Mouse (Mus musculus) gonadal fat pad, adult 2 months (tissue): ENCODE measurements around the gene Serpina6. TPM values are rescaled to one million over a fixed set of nuclear protein-coding genes. Genes with fewer than 3 reads are reported as not detected.

Experiments used
- DNase-seq: peaks from one replicate; pipeline ENCODE4 v3.0.0-alpha.2; 2012; ENCODE audit warnings: low read depth
- polyA plus RNA-seq: library from polyadenylated mRNA; depleted of rRNA; stranded (reverse); fragments of >200 nt; gene quantifications from 2 replicates; pipeline ENCODE4 v1.2.3, GENCODE M21; 2012; rRNA removed

The Serpina6 gene
- polyA plus RNA-seq, 1 experiment: 0.07 TPM

DNA sequence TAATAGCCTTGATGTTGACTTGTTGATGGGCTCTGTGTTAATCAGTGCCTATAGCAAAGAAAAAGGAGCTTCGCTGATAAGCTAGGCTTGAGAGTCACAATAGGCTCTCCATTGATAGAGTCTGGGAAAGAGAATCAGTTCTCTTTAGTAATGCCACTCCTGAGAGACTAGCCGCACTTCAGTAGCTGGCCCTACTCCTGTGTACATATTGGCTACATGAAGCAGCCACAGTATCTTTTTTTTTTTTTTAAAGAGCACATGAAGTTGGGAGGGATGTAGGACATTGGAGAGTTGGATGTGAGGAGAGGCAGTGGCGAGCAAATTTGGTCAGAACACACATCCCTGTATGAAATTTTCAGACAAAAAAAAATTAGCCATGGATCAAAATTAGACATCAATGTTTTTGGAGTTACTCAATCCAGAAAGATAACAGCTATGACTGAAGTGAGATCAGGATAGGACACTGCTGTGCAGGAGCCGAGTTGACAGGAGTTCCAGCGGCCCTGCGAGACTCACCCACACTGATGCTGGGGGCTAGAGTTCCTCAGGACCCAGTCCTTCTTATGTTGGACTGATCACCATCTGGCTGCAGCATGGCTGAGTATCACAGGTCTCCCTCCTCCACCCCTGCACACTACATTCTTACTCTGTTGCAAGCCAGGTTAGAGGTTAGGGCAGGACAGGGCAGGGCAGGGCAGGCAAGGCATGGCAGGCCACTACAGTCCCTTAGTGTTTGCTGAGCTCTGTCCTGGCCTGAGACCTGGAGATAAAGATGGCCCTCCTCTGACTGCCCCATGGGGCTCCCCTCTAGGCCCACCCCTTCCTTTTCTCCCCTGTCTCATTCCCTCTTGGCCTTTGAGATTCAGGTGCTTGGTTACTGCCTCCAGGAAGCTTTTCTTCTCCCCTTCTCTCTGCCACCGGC, 1.6 kb downstream of the Serpina6 start:
- no peak for DNase-seq

DNA sequence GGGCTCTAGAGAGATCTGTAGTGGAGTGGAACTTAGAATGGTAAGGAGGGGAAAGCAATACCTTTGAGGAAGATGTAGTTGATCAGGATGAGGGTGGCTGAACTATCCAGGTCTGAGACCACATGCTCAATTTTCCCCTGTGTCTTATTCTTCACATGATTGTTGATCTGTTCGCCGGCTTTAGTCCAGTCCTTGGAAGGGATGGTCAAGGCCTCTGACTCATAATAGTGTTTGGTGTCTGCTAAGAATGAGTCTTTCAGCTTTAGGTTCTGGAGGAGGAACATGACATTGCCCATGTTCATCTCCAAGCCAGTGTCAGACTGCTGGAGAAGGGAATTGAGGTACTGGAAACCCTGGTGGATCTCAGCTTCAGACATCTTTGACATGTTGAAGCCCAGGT, 3.2 kb downstream of the Serpina6 start:
- no peak for DNase-seq

DNA sequence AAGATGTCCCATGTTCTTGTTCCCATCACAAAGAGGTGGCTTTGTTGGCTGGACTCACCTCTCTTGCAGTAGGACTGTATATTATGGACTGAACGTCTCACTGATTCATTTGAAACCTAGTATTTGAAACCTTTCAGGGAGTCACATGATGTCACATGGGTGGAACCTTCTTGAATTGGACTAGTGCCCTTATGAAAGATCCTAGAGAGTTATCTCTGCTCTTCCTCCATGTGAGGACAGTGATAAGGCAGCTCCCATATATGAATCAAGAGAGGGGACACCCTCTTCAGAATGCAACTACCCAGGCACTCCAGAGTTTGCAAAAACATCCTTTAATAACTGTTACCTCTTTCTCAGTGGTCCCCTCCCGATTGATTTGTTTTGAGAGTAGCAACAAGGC, 10.7 kb downstream of the Serpina6 start:
- DNase-seq: no peak

DNA sequence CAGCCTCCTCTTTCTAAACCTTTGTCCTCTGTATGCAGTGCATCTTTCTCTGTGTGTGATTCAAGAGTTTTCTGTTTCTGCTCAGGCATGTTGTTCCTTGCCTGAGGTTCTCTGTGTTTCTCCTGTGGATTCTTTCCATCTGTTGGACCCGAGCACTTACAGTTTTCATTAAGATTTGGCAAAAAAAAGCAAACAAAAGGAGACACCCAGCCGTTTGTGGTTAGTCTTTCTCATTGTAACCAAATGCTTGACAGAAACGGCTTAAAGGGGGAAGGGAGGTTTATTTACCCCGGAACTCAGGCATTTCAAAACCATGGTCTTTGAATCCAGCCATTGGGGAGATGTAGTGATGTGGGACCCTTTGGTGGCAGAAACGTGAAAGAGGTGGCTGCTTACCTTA, 12.4 kb downstream of the Serpina6 start:
- DNase-seq: no peak

DNA sequence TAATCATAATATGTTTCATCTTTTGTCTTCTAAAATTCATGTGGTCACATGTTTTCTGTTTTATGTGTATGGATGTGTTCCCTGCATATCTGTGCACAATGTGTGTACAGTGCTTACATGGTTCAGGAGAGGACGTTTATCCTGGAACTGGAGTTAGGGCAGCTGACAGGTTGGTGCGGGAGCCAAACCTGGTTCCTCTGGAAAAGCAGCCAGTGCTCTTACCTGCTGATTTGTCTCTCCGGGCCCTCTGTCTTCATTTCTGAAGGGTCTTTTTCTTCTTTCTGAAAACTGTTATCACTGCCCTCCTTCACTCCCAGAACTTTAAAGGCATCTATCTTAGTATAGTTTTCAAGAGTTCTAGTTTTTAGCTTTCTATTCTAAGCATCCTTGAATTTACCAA, 13.2 kb downstream of the Serpina6 start:
- no peak for DNase-seq

DNA sequence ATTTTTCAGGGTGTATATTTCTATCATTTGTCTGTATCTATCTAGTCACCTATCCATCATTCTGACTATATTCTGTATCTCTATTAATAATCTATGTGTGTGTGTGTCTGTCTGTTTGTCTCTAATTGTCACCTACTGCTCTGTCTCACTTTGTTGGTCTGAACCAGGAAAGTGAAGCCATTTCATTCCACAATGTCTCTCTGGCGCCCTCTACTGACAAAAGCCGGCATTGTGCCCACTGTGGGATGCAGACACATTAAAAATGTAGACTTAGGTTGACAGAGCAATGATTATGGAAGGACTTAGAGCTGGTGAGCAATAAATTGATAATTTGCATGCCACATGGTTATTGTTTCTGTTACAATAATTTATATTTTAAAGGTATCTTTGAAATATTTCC, 13.7 kb downstream of the Serpina6 start:
- no peak for DNase-seq

DNA sequence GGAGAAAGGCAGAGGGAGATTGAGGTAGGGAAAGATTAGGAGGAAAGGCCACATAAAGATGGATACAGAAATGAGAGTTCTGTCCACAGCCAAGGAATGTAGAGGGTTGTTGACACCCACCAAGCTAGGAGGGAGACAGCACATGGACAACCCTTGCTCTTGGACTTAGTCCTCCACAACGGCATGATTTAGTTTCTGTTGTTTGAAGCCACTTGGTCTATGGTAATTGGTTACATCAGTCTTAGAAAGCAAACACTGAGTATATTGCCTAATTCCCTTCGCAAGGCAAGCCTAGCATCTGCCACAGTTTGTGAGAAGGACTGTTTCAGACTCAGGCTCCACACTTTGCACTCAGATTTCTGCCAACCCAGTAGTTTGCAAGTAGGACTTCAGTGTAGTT, 21.2 kb downstream of the Serpina6 start:
- DNase-seq: no peak

GRCm38 (mm10) chr12:103634430-103634829, 22.6 kb downstream of the Serpina6 start:
- DNase-seq: no peak

DNA sequence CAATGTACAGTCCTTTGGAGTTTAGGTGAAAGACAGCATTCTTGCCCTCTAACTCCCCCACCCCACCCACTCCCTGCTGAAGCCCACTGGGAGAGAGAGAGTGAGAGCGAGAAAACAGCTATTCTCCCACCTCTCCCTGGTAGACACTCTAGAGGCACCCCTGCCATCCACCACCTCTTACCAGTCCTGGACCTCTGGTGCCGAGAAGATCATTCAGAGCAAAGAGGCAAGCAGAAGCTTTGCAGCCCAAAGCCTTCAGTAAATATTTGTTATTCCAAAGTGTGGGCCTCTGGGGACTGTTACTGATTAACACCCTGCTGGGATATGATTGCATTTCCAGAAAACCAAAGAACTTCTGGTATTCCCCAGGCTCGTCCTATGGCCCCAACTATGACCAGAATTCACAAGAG, 25.8 kb downstream of the Serpina6 start, which contains the start of gene Serpina10:
Gene Serpina10, minus strand, starts transcription at position 242 of the 410 bp plus-strand sequence.
- DNase-seq: no peak

DNA sequence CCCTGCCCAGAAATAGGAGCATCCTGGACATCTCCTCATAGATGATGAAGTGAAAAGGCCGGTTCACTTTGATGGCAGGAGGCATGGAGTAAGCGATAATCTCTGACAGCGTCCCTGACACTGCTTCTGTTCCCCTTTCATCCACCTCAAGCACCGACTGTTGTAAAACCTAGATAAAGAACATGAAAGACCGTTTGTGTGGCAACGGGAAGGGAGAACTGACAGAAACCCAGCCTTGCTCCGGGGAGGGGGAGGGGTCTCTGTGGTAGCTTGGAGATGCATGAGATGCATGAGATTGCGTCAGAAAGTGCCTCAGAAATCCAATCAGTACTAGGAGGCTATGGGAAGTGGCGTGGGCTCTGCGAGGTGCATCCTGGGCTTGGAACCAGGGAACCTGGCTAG, 40.2 kb downstream of the Serpina6 start:
- no peak for DNase-seq

DNA sequence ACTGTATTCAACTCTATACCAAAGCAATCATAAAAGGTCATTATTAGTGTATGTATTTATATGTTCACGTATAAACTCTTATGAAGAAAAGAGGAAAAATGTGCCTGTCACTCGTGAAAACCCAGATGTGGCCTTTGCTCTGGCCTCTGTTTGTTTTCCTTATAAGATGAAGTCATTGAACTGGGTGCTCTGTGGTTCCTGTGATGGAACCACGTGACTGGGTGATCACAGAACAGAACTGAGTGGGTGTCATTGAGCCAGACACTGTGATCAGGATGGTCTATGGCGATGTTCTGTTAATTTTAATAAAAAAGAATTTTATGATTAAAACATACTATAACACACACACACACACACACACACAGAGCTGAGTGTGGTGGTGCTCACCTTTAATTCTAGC, 41.3 kb downstream of the Serpina6 start:
- no peak for DNase-seq

DNA sequence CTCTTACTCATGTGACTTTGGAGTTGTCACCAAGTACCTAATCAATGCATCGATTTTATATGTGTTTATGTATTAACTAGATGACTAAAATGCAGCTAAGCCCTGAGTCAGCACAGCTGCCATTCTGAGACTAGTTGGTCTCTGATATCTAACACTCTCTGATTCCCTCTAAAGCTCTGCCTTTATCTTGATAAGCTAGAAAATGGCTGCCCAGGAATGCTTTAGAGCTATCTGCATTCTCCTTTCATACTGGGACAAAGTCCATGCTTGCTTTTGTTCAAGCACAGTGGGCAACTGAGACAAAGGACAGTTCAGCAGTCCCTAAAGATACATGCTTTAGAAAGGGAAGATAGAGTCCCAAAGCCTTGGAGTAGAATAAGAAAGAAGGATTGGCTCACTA, 41.9 kb downstream of the Serpina6 start:
- no peak for DNase-seq

DNA sequence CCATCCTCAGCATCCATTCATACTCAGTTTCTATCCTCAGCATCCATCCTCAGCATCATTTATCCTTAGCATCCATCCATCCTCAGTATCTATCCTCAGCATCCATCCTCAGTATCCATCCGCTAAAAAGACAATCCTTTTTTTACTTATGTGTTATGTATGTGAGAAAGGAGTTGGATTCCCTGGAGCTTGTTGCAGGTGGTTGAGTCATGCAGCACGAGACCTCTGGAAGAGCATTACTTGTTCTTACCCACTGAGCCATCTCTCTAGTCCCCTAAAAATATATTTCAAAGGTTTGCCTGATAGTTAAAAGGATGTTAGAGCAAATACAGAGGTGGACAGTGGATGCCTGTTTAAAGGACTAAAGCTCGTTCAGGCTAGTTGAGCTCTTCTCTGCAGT, 55.2 kb downstream of the Serpina6 start:
- DNase-seq: no peak

- DNase-seq: no peak
Observed at GRCm38 (mm10) chr12:103600364-103600763, 56.6 kb downstream of the Serpina6 start.

DNA sequence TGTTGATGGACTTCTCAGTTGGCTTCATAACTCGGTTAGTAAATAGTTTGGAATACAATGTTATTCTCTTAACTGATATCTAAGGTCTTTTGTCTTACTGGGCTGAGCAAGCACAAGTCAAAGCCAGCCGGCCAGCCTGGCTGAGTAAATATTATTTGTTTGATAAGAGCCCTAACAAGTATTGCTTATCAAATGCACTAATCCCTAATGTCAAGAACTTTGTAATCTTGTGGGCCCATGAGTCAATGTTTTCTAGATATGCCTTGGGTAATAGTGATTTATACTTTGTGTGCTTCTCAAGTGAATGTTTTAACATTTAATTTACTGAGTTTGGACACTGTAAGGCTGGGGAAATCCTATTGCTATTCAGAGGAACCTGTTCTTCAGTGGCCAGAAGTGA, 58.6 kb downstream of the Serpina6 start:
- no peak for DNase-seq

Other genes with a start within 250 kb of the Serpina6 start
- 0.80 and 1.2 TPM in 2 replicates for gene 9330161L09Rik, start 249.4 kb downstream of the Serpina6 start, polyA plus RNA-seq
- 46.4 and 50.1 TPM in 2 replicates for gene Ddx24, start 231.4 kb downstream of the Serpina6 start, polyA plus RNA-seq
- gene Ifi27, start 223.0 kb downstream of the Serpina6 start, polyA plus RNA-seq: 378 and 701 TPM in 2 replicates
- 892 and 1,846 TPM in 2 replicates for gene Ifi27l2a, start 213.5 kb downstream of the Serpina6 start, polyA plus RNA-seq
- 0.09 TPM in 1 of 2 replicates, not detected in the other for gene Ifi27l2b, start 200.0 kb downstream of the Serpina6 start, polyA plus RNA-seq
- gene Ppp4r4, start 124.9 kb downstream of the Serpina6 start, polyA plus RNA-seq: 1.4 and 1.6 TPM in 2 replicates
- not detected in 2 replicates for gene Serpina10, start 25.8 kb downstream of the Serpina6 start, polyA plus RNA-seq
- gene Serpina16, start 18.9 kb upstream of the Serpina6 start, polyA plus RNA-seq: 428 and 754 TPM in 2 replicates
- gene Serpina1f, start 38.3 kb upstream of the Serpina6 start, polyA plus RNA-seq: 1,703 and 1,721 TPM in 2 replicates
- 2.5 and 4.3 TPM in 2 replicates for gene Serpina1d, start 116.4 kb upstream of the Serpina6 start, polyA plus RNA-seq
- gene Serpina1b, start 173.2 kb upstream of the Serpina6 start, polyA plus RNA-seq: 5.8 and 97.4 TPM in 2 replicates
- 4.8 and 41.4 TPM in 2 replicates for gene Serpina1a, start 206.3 kb upstream of the Serpina6 start, polyA plus RNA-seq
- gene Serpina1c, start 247.7 kb upstream of the Serpina6 start, polyA plus RNA-seq: 5.4 and 7.3 TPM in 2 replicates